Mouse (Mus musculus) heart, embryonic 16.5 days (tissue): ENCODE results near the gene Trim66. TPM values are rescaled to one million over a fixed set of nuclear protein-coding genes. Genes with fewer than 3 reads are reported as not detected.
A peak's percentile ranks its signal among the peaks of the same experiment; 100 is the strongest.

Source experiments
- ATAC-seq: fragments of 200-750 bp; cut with Nextera tagmentation; replicated peaks from 2 replicates; pipeline ENCODE4 v1.8.0; 2017; ENCODE audit warnings: moderate number of reproducible peaks; ENCODE audit not compliant: insufficient read depth, low FRiP score; ENCODE audit errors: extremely low read depth
- H3K27ac ChIP-seq: fragments of 300-500 bp; sonication (generic); 2 replicates; pipeline ENCODE4 v1.5.1; 2014; ENCODE audit warnings: mild to moderate bottlenecking, low read length, control low read depth, moderate library complexity
- H3K27me3 ChIP-seq: fragments of 300-500 bp; sonication (generic); 2 replicates; pipeline ENCODE4 v1.6.1; 2014; ENCODE audit warnings: low read length, mixed read lengths; ENCODE audit not compliant: control insufficient read depth, insufficient read depth
- H3K36me3 ChIP-seq: fragments of 300-500 bp; sonication (generic); 2 replicates; pipeline ENCODE4 v1.6.1; 2014; ENCODE audit not compliant: control insufficient read depth, insufficient read depth
- H3K4me1 ChIP-seq: fragments of 300-500 bp; sonication (generic); 2 replicates; pipeline ENCODE4 v1.6.1; 2014; ENCODE audit warnings: low read length, mixed read lengths; ENCODE audit not compliant: control insufficient read depth, insufficient read depth
- H3K4me2 ChIP-seq: fragments of 300-500 bp; sonication (generic); 2 replicates; pipeline ENCODE4 v1.6.1; 2014; ENCODE audit warnings: low read depth, mild to moderate bottlenecking, control low read depth, low read length
- H3K4me3 ChIP-seq: fragments of 300-500 bp; sonication (generic); 2 replicates; pipeline ENCODE4 v1.5.1; 2014; ENCODE audit warnings: mild to moderate bottlenecking, control low read depth, low read length
- H3K9ac ChIP-seq: fragments of 300-500 bp; sonication (generic); 2 replicates; pipeline ENCODE4 v1.6.1; 2014; ENCODE audit warnings: low read length, control low read depth
- H3K9me3 ChIP-seq: fragments of 300-500 bp; sonication (generic); replicated peaks from 2 replicates; pipeline ENCODE4 v1.6.1; 2016; ENCODE audit warnings: low read length; ENCODE audit not compliant: control insufficient read depth
- WGBS: fragments of 180-500 bp; shearing (Covaris S2); extraction: QIAGEN DNeasy Blood & Tissue Kit; methylation state at CpG from one replicate; pipeline ENCODE4 v1.1.7; 2014; 5-methylcytosine and 5-hydroxymethylcytosine counted together
- polyA plus RNA-seq: library from polyadenylated mRNA; unstranded; fragments of >200 nt; fragmentation: Nextera tagmentation; extraction: Ambion mirVana; gene quantifications from 2 replicates; pipeline ENCODE4 v1.2.1, GENCODE M21; 2015

The Trim66 gene
- polyA plus RNA-seq, 1 experiment from 2014 or later = 0.03 TPM

DNA sequence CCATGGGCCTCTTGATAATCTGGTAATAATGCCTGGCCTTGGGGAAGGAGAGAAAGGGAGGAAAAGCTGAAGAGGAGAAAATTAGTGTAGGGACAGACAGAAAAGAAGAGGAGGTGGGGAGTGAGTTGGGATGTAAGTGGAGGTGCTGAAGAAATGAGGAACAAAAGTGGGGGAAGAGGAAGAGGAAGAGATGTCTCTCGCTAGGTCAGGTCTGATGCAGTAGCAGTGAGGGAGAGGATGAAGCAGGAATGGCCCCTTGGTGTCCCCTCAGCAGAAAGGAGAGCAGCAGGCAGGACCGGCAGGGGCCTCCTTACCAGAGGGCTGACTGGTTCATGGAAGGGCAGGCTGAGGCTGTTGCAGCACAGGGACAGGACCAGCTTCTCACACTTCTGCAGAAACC is 52.2 kb downstream of the Trim66 start:
- Histone ChIP-seq H3K9ac (no peak overlapping the region), H3K36me3 (no peaks in the 10 kb centered on the region), H3K27me3 (no peaks in the 10 kb centered on the region), H3K4me2 (no peak overlapping the region), H3K4me1 (no peaks in the 10 kb centered on the region), H3K4me3 (no peak overlapping the region), H3K27ac (no peak overlapping the region), H3K9me3 (no peaks in the 10 kb centered on the region)
- WGBS = 68% methylated on average over 2 of the region's 2 CpGs
- no peak for ATAC-seq

DNA sequence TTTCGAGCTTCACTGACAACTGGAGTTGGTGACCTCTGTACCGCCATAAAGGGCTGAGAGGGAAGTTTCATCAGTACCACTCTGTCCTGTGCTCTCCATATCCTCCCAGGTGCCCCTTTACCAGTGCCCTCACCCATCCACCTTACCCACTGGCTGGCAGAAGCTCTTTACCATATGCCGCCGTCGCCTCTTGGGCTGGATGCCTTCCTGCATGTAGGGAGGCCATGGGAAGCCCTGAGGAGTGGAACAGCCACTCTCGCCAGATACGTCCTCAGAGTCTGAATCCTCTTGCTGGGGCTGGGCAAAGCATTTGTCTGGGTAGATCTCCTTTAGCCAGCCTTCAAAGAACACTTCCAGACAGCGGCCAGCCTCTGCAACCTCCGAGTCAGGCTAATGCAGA is 53.1 kb downstream of the Trim66 start:
- WGBS = 82% methylated on average over 9 of the region's 9 CpGs
- H3K27me3 ChIP-seq = no peaks in the 10 kb centered on the region
- no peak overlapping the region for H3K4me3 ChIP-seq
- H3K4me1 ChIP-seq = no peaks in the 10 kb centered on the region
- H3K9me3 ChIP-seq = no peaks in the 10 kb centered on the region
- H3K4me2 ChIP-seq = no peak overlapping the region
- ATAC-seq = no peak
- no peaks in the 10 kb centered on the region for H3K36me3 ChIP-seq
- no peak overlapping the region for H3K9ac ChIP-seq
- H3K27ac ChIP-seq = no peak overlapping the region

DNA sequence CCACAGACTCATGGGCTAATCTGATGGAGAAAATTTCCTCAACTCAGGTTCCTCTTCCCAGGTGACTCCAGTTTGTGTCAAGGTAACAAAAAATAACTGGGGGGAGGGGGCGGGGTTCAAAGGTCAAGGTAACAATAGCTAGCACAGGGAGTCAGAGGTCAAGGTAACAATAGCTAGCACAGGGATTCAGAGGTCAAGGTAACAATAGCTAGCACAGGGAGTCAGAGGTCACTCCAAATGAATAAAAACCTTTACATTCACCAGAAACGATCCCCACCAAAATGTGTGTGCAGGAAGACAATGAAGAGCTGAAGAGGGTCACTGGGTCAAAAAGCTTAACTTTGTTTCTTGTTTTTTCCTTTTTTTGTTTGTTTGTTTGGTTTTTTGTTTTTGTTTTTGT is 59.9 kb downstream of the Trim66 start:
- H3K27me3 ChIP-seq = no peaks in the 10 kb centered on the region
- no peak overlapping the region for H3K4me2 ChIP-seq
- H3K36me3 ChIP-seq = no peaks in the 10 kb centered on the region
- H3K4me3 ChIP-seq = no peak overlapping the region
- H3K9me3 ChIP-seq = no peaks in the 10 kb centered on the region
- no peak for ATAC-seq
- 77% methylated on average over 2 of the region's 2 CpGs for WGBS
- H3K27ac ChIP-seq = no peak overlapping the region
- no peak overlapping the region for H3K9ac ChIP-seq
- H3K4me1 ChIP-seq = no peaks in the 10 kb centered on the region

DNA sequence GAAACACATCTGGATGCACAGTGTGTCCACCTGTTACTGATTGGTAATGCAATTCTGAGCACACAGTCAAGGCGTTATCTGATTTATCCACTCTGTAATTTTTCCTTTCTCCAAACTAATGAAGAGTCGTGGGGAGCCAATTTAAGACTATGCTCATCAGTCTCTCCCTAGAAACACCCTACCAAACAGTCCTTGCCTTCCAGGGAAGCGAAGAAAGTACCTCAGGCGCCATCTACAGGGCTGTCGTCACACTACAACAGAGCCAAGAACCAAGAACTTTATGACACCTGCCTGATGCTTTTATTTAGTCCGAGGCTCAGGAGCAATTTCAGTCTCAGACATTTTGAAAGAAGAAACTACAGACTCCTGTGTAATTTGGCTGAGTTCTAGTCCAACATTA is 62.9 kb downstream of the Trim66 start:
- no peak overlapping the region for H3K9ac ChIP-seq
- ATAC-seq = no peak
- no peak overlapping the region for H3K27ac ChIP-seq
- no peaks in the 10 kb centered on the region for H3K9me3 ChIP-seq
- no peaks in the 10 kb centered on the region for H3K4me1 ChIP-seq
- 0 out of 2 replicates have a peak, but pooled peaks cover under 1% of the 10 kb centered on the region for H3K27me3 ChIP-seq
- WGBS = 13% methylated on average over 6 of the region's 6 CpGs
- no peak overlapping the region for H3K4me3 ChIP-seq
- H3K4me2 ChIP-seq = no peak overlapping the region
- no peaks in the 10 kb centered on the region for H3K36me3 ChIP-seq

DNA sequence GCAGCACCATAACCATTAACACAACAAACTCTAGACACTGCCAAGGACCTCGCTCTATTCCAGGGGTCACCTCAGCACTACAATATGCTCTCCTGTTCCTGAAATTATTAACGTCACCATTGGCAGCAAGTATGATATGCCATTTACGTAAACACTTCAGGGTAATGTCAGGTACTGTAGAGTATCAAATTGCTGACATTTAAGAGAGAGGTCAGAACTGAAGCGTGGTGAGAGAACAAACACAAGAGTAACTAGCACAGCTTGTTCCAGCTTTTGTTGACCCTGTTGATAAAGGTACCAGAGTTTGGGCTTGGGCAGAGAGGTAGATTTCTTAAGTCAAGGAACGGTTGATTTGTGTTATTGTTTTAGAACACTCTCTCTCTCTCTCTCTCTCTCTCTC is 65.2 kb downstream of the Trim66 start:
- Histone ChIP-seq H3K4me2 (no peak overlapping the region), H3K36me3 (no peaks in the 10 kb centered on the region), H3K9ac (no peak overlapping the region), H3K4me3 (no peak overlapping the region), H3K9me3 (no peaks in the 10 kb centered on the region), H3K27ac (no peak overlapping the region), H3K27me3 (peaks cover 20% of the 10 kb centered on the region), H3K4me1 (peaks cover 7% of the 10 kb centered on the region)
- ATAC-seq = no peak
- 51% methylated on average over 5 of the region's 5 CpGs for WGBS

DNA sequence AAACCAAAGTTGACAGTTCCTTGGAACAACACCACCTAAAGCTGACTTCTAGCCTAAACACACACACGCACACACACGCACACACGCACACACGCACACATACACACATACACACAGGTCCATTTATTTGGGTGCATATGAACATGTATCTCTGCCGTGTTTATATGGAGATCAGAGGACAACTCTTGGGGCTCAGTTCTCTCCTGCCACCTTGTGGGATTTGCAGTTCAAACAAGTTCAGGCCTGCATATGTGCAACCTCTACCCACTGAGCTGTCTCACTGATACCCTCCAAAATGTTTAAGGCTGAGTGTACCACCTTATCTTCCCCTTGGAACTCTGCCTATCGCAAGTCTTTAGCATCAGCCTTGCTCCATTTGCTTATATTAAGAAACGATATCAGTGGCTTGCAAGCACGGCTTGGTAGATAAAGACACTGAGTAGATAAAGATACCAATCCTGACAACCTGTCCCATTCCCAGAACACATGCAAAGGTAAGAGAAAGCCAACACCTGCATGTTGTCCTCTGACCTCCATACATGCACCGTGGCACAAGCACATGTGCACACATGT is 67.2 kb downstream of the Trim66 start:
- no peak for ATAC-seq
- 70% methylated on average over 9 of the region's 9 CpGs for WGBS
- Histone ChIP-seq H3K4me3 (no peak overlapping the region), H3K9me3 (no peaks in the 10 kb centered on the region), H3K4me1 (peaks cover 7% of the 10 kb centered on the region), H3K36me3 (no peaks in the 10 kb centered on the region), H3K9ac (no peak overlapping the region), H3K27ac (no peak overlapping the region), H3K4me2 (no peak overlapping the region), H3K27me3 (peaks cover 20% of the 10 kb centered on the region)

DNA sequence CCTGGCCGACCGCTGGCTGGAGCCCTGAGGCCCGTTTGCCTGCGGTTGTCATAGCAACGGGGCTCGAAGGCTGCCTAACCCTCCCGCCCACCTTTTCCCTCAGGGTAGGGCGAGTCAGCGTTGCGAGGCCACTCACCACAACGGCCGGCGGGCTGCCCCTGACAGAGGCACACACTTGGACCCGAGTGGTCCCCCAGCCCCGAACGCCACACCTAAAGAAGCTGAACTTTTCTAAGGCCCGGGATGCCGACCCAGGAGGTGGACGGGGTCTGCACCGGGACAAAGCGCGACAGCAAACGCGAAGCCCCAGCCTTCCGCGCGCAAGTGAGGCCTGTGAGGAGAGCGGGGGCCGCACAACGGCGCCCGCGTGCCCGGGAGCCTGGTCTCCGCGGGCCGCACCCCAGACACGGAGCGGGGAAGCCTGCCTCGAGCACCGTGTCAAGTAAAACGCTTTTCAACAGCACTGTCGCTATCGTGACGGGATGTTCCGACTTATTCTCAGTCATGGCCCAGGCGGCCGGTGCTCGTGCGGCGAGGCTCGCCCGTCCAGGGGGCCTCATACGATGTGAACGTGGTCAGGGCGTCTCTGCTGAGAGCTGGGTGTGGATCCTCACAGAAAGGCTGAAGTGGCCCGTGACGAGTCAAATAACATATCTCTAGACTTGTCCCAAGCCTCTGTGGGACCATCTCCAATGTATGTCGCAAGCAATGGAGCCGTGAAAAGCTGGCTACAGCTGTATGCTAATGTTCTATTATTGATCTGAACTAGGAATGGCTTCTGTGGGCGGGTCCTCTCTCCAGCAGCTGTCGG is 68.9 kb downstream of the Trim66 start, which contains the start of gene Stk33:
Gene Stk33 (minus strand): TSS at position 301 of the 811 bp plus-strand sequence.
- peak within 1 kb of the TSS; percentile 60 for H3K4me3 ChIP-seq
- no peaks in the 10 kb centered on the region for H3K36me3 ChIP-seq
- H3K27me3 ChIP-seq = peaks cover 20% of the 10 kb centered on the region
- peaks cover 7% of the 10 kb centered on the region for H3K4me1 ChIP-seq
- H3K4me2 ChIP-seq = peak within 1 kb of the TSS; percentile 89
- H3K27ac ChIP-seq = no peak within 1 kb of the TSS
- ATAC-seq = peak; percentile 42
- H3K9me3 ChIP-seq = no peaks in the 10 kb centered on the region
- peak within 1 kb of the TSS; percentile 67 for H3K9ac ChIP-seq
- WGBS = 2% methylated on average over 62 of the region's 62 CpGs

DNA sequence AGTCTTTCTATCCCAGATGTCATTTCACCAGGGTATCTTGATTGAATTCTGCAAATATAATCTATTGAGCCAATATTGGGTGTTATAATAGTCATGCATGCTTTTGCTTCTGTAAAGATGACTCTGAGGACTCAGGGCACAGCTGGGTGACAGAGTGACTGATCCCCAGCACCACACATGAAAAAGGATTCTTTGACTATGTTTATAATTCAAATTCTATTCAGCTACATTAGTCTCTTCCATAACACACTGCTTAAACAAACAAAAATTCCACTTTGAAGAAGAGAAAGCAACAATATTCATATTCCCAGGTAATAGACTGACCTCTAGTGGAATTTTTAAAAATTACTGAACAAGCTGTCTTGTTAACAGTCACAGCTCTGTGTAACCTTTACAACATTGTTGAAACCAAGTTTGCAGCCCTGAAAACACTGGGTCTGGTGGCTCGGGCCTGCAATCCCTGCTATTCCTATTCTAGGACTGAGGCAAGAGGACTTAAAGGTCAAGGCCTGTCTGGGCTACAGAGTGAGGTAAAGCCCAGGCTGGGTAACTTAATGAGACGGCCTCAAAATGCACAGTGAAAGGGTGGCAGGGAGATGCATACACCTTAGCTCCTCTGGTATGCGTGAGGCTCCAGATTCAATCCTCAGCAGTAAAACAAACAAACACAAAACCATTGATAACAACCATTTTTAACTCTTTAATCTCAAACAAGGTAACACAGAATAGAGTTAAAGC is 83.3 kb downstream of the Trim66 start:
- H3K9ac ChIP-seq = no peak overlapping the region
- no peaks in the 10 kb centered on the region for H3K36me3 ChIP-seq
- H3K9me3 ChIP-seq = no peaks in the 10 kb centered on the region
- no peaks in the 10 kb centered on the region for H3K4me1 ChIP-seq
- no peak overlapping the region for H3K4me2 ChIP-seq
- 0 out of 2 replicates have a peak, but pooled peaks cover 3% of the 10 kb centered on the region for H3K27me3 ChIP-seq
- WGBS = 47% methylated on average over 3 of the region's 3 CpGs
- no peak overlapping the region for H3K4me3 ChIP-seq
- no peak overlapping the region for H3K27ac ChIP-seq
- ATAC-seq = no peak

DNA sequence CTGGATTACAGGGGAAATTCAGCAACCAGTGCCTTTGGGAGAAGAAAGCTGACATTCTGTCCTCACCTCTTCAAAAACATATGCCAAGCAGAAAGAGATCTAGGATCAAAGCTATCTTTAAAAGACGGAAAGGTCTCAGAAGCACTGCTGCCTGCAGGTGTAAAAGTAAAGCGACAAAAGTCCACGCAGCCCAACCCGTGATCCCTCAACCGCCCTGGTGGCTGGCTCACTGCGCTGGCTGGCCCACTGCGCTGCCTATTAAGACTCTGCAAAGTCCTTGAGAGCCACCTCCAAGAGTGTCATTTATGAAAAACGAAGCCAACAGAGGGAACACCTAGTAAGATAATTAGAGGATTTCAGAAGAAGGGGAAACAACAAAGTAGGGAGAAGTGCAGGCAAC is 85.1 kb downstream of the Trim66 start:
- Histone ChIP-seq H3K9ac (no peak overlapping the region), H3K4me3 (no peak overlapping the region), H3K27me3 (0 out of 2 replicates have a peak, but pooled peaks cover 3% of the 10 kb centered on the region), H3K36me3 (no peaks in the 10 kb centered on the region), H3K4me1 (no peaks in the 10 kb centered on the region), H3K27ac (no peak overlapping the region), H3K9me3 (no peaks in the 10 kb centered on the region), H3K4me2 (no peak overlapping the region)
- no peak for ATAC-seq
- 68% methylated on average over 8 of the region's 8 CpGs for WGBS
